Mouse (Mus musculus): ENCODE data around the gene AY074887. TPM values are rescaled to one million over a fixed set of nuclear protein-coding genes. Genes with fewer than 3 reads are reported as not detected.

The AY074887 gene
- polyA plus RNA-seq (2012; rRNA removed): 0.20 and 0.46 TPM in 2 replicates

DNA sequence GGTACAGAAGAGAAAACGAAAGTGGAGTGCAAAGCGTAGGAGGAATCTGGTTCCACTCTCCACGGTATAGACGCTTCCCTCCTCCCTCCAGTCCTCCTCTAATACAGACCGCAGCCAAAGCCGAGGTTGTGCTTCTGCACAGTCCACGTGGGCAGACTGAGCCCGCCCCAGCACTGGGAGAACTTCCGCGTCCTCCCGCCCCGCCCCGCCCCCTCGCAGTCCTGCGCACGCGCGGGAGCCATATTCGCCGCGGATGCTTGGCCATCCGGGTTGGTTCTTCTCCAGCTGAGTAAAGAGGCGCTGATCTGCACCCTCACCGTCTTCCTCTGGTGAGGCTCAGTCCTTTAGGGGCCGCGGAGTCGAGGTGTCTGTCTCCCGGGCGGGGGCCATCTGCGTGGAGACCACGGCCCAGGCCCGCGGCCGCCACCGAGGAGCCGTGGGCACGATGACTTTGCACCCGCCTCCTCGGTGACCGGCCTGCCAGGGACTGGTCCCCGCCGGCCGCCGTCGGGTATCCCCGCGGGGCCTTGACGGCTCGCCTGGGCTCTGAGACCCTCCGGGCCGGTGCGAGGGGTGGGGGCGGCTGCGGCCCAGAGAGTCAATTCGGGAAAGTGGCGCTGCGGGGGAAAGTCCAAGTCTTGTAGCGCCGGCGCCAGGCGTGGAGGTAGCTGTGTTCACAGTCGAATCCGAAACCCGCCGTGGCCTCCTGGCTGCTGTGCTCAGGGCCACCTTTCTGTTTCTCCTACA is at the start of gene AY074887, which contains the start of gene Psma4:
TSS of gene AY074887 (minus strand) at position 424 of the 747 bp plus-strand sequence.
TSS of gene Psma4 (plus strand) at position 216 of the 747 bp plus-strand sequence.

DNA sequence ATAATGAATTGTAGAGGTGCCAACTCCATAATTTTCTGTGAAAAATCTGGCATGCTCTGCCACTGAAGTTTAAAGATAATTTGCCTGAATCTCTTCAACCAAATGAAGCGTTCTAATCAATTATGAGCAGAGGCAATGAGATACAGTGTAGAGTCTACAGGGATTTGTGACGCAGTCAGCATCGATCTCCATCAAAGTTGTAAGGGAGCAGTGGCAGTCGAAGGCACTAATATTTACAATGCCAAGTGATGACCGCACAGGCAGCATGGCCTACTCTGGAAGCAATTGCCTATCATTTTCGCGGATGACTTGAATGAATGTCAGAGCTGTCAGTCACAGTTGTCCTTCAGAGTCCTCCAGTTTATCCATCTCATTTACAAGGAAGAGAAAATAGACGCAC is 29.9 kb upstream of the AY074887 start, which contains the start of gene Chrna5:
TSS of gene Chrna5 (plus strand) at position 207 of the 400 bp plus-strand sequence.

DNA sequence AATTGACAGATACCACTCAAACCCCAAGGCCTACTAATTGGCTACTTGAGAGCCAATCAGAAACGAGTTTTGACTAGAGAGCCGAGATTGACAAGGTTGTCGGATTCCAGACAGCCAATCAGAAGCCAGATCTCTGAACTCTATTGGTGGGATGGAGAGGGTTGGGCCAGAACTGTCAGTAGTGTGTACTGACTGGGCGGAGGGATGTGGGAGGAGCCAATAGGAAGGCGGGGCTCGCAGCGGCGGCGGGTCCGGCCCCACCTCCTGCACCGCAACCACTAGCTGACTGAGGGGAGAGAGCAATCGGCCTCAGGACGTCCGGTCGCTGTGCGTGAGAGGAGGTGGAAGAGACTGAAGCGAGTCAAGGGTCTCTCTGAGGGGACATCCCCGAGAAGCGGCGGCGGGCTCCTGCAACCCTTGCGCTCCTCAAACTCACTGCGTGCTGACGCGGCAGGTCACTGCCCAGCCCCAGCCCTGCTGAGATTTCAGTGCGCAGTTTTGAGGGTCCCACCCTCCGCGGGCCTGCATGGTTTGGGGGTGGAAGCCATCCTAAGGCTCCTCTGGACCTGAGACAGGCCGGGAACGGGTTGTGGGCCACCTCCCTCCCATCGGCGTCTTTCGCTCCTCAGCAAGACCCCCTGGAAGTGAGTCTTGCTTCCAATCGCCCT is 33.7 kb downstream of the AY074887 start, which contains the start of gene Hykk:
TSS of gene Hykk (plus strand) at position 274 of the 668 bp plus-strand sequence.

Other genes starting within 250 kb of the AY074887 start
- gene Wdr61, start 216.5 kb downstream of the AY074887 start, polyA plus RNA-seq (2012; rRNA removed): 81.3 and 88.3 TPM in 2 replicates
- gene Crabp1, start 186.2 kb downstream of the AY074887 start, polyA plus RNA-seq (2012; rRNA removed): 171 and 292 TPM in 2 replicates
- 50.1 and 59.2 TPM in 2 replicates for gene Ireb2, start 87.2 kb downstream of the AY074887 start, polyA plus RNA-seq (2012; rRNA removed)
- 1.7 and 2.1 TPM in 2 replicates for gene Hykk, start 33.7 kb downstream of the AY074887 start, polyA plus RNA-seq (2012; rRNA removed)
- 215 and 236 TPM in 2 replicates for gene Psma4, start 208 bp downstream of the AY074887 start, polyA plus RNA-seq (2012; rRNA removed)
- gene Chrna5, start 29.9 kb upstream of the AY074887 start, polyA plus RNA-seq (2012; rRNA removed): 2.4 and 3.4 TPM in 2 replicates
- 9.1 and 9.4 TPM in 2 replicates for gene Chrna3, start 75.6 kb upstream of the AY074887 start, polyA plus RNA-seq (2012; rRNA removed)
- gene Chrnb4, start 97.8 kb upstream of the AY074887 start, polyA plus RNA-seq (2012; rRNA removed): 1.2 and 1.6 TPM in 2 replicates
- 22.7 and 22.8 TPM in 2 replicates for gene Ube2q2, start 197.9 kb upstream of the AY074887 start, polyA plus RNA-seq (2012; rRNA removed)

Data from central nervous system, embryonic 14 days (tissue).